9 mouse cellular contexts compared by ENCODE assay signal in the genomic region with DNA sequence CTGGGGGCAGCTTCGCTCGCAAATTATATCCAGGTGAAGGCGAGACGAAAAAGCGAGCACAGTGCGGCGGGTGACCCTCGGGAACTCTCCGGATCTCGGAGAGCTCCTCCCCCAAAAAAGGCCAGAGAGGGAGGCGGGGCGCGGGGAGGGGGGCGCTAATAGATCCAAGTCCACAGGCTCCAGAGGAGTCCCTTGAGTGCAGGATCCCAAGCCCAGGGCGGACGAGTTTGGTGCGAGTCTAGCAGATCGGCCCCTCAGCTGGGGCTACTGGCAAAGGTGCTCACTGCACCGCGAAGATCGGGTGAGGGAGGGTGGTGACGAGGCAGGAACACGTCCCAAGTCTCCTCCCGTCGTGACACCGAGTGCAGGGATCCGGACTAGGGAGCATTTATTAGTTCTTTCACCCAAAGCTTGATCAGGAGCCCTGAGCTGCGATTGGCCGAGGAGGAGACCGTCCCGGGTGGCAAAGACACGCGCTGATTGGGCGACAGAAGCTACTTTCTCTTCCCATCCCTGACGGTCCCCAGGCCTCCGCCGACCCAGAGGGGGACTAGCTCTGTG. TPM values are rescaled to one million over a fixed set of nuclear protein-coding genes. Genes with fewer than 3 reads are reported as not detected.
DNase-seq lines count a peak whose midpoint lies in the region; ATAC-seq lines count a peak whose summit lies in the region.
"Had no signal": no experiment of that assay in that cellular context is flagged by ENCODE, and none has a peak within 500 bp of the region (broad histone marks: within the 10 kb centered on the region; RNA-seq: fewer than 3 reads in every experiment).

A gene (minus strand): TSS at position 384 of the 561 bp plus-strand sequence.

- H3K4me3 ChIP-seq in megakaryocyte, embryonic 14.5 days (replicated peaks) = peak within 1 kb of the TSS; percentile 90
- H3K4me3 ChIP-seq in embryonic facial prominence, embryonic 11.5 days (ENCODE audit: low read depth, low read length) = peak within 1 kb of the TSS; percentile 47
- peak within 1 kb of the TSS; percentile 43 for H3K4me3 ChIP-seq in hindbrain, embryonic 16.5 days (ENCODE audit: low read length)
- H3K4me3 ChIP-seq in midbrain, embryonic 15.5 days = peak within 1 kb of the TSS; percentile 38

- ATAC-seq in megakaryocyte, adult 5-6 weeks (ENCODE audit: poor library complexity, severe bottlenecking) = no peak
- ATAC-seq in embryonic facial prominence, embryonic 11.5 days (replicated peaks; ENCODE audit: insufficient number of reproducible peaks, low FRiP score, low TSS enrichment, low read depth) = peak; percentile 75
- peak; percentile 86 for ATAC-seq in hindbrain, embryonic 16.5 days
- peak; percentile 71 for ATAC-seq in midbrain, embryonic 15.5 days (replicated peaks)
- ATAC-seq in activated CD4-positive, CD25-positive, alpha-beta regulatory T cell, adult 4 months = no peak

- peak within 1 kb of the TSS; percentile 71 for H3K9ac ChIP-seq in embryonic facial prominence, embryonic 11.5 days (replicated peaks; ENCODE audit: low read length)
- H3K9ac ChIP-seq in hindbrain, embryonic 16.5 days (ENCODE audit: low read depth, low read length) = peak within 1 kb of the TSS; percentile 57
- H3K9ac ChIP-seq in midbrain, embryonic 15.5 days = no peak within 1 kb of the TSS; the same call in 1 of the 2 replicates

- H3K27ac ChIP-seq in embryonic facial prominence, embryonic 11.5 days (replicated peaks; ENCODE audit: low read depth, low read length) = peak within 1 kb of the TSS; percentile 80
- H3K27ac ChIP-seq in hindbrain, embryonic 16.5 days (ENCODE audit: low read depth, low read length) = peak within 1 kb of the TSS; percentile 69
- H3K27ac ChIP-seq in midbrain, embryonic 15.5 days = peak within 1 kb of the TSS; percentile 60

- H3K9me3 ChIP-seq in megakaryocyte, embryonic 14.5 days = peaks cover 10% of the 10 kb centered on the region; the same call in 1 of the 2 replicates
- no peaks in the 10 kb centered on the region for H3K9me3 ChIP-seq in embryonic facial prominence, embryonic 11.5 days (replicated peaks; ENCODE audit: control insufficient read depth, low read length)
- H3K9me3 ChIP-seq in hindbrain, embryonic 16.5 days (ENCODE audit: control insufficient read depth, low read length) = no peaks in the 10 kb centered on the region
- no peaks in the 10 kb centered on the region for H3K9me3 ChIP-seq in midbrain, embryonic 15.5 days

- H3K27me3 ChIP-seq in megakaryocyte, embryonic 14.5 days (replicated peaks) = peaks cover 97% of the 10 kb centered on the region
- peaks cover 58% of the 10 kb centered on the region for H3K27me3 ChIP-seq in embryonic facial prominence, embryonic 11.5 days (ENCODE audit: control insufficient read depth, insufficient read depth, low read length)
- peaks cover 27% of the 10 kb centered on the region for H3K27me3 ChIP-seq in hindbrain, embryonic 16.5 days (replicated peaks; ENCODE audit: control insufficient read depth, insufficient read depth, low read length)
- H3K27me3 ChIP-seq in midbrain, embryonic 15.5 days (replicated peaks) = peaks cover 50% of the 10 kb centered on the region

- H3K36me3 ChIP-seq in megakaryocyte, embryonic 14.5 days (replicated peaks; ENCODE audit: low read length) = no peaks in the 10 kb centered on the region
- H3K36me3 ChIP-seq in embryonic facial prominence, embryonic 11.5 days (replicated peaks; ENCODE audit: control insufficient read depth, insufficient read depth, low read depth, low read length) = no peaks in the 10 kb centered on the region
- no peaks in the 10 kb centered on the region for H3K36me3 ChIP-seq in hindbrain, embryonic 16.5 days (ENCODE audit: control insufficient read depth, insufficient read depth, low read length)
- no peaks in the 10 kb centered on the region for H3K36me3 ChIP-seq in midbrain, embryonic 15.5 days (replicated peaks)

- WGBS in embryonic facial prominence, embryonic 11.5 days = under 1% methylated on average over 36 of the region's 37 CpGs
- under 1% methylated on average over 37 of the region's 37 CpGs for WGBS in hindbrain, embryonic 16.5 days
- WGBS in midbrain, embryonic 15.5 days = under 1% methylated on average over 37 of the region's 37 CpGs

- DNase-seq in embryonic facial prominence, embryonic 11.5 days (ENCODE audit: low spot score) = peak; percentile 74
- DNase-seq in right cerebral cortex, adult 18-20 months = no peak
- no peak for DNase-seq in c-Kit-positive CD71-positive TER-119-positive erythroid progenitor cells, embryonic 14.5 days (ENCODE audit: low spot score)

- H3K4me2 ChIP-seq in embryonic facial prominence, embryonic 11.5 days (ENCODE audit: low read depth, low read length) = peak within 1 kb of the TSS; percentile 45
- H3K4me2 ChIP-seq in hindbrain, embryonic 16.5 days (ENCODE audit: low read length) = peak within 1 kb of the TSS; percentile 51
- peak within 1 kb of the TSS; percentile 49 for H3K4me2 ChIP-seq in midbrain, embryonic 15.5 days

- H3K4me1 ChIP-seq in megakaryocyte, embryonic 14.5 days = peaks cover 49% of the 10 kb centered on the region
- H3K4me1 ChIP-seq in embryonic facial prominence, embryonic 11.5 days (ENCODE audit: control insufficient read depth, insufficient read depth, low read length) = peaks cover 4% of the 10 kb centered on the region; the same call in 1 of the 2 replicates
- no peaks in the 10 kb centered on the region; the same call in 1 of the 2 replicates for H3K4me1 ChIP-seq in hindbrain, embryonic 16.5 days (ENCODE audit: control insufficient read depth, insufficient read depth, low read depth, low read length)
- peaks cover 18% of the 10 kb centered on the region for H3K4me1 ChIP-seq in midbrain, embryonic 15.5 days

RNA-seq across cellular contexts. Expression of the gene that starts here (rescaled TPM):
- polyA plus RNA-seq in megakaryocyte, embryonic 14.5 days (2012; ENCODE audit: insufficient read depth, low replicate concordance) = not detected in 2 replicates
- not detected in 2 replicates for total RNA-seq in megakaryocyte, adult 5-6 weeks (2015)
- total RNA-seq in megakaryocyte, adult 5-6 weeks (2017) = not detected in 2 replicates
- polyA plus RNA-seq in embryonic facial prominence, embryonic 11.5 days (2014; fragmentation: Nextera tagmentation; extraction: Ambion mirVana) = 16.2 and 17.3 TPM in 2 replicates
- polyA plus RNA-seq in hindbrain, embryonic 16.5 days (2015; fragmentation: Nextera tagmentation; extraction: Ambion mirVana) = 11.7 and 12.5 TPM in 2 replicates
- 11.4 and 14.4 TPM in 2 replicates for polyA plus RNA-seq in midbrain, embryonic 15.5 days (2015; fragmentation: Nextera tagmentation; extraction: Ambion mirVana)
- under 1 TPM in 1 of 2 experiments, not detected in 1; 0.17 TPM for polyA plus RNA-seq in activated CD4-positive, CD25-positive, alpha-beta regulatory T cell, adult 4 months (2017; shearing (Covaris generic))
- polyA plus RNA-seq: cortical plate, adult 2 months had no signal

Comparison
In these comparisons a context has a peak if more than half of its experiments do, and no peak if none do; other contexts are left out.
1. RNA of the gene that starts here (polyA plus RNA-seq): 16.2 to 17.3 TPM in embryonic facial prominence, embryonic 11.5 days, 11.7 to 12.5 TPM in hindbrain, embryonic 16.5 days and 11.4 to 14.4 TPM in midbrain, embryonic 15.5 days; 0.17 TPM in activated CD4-positive, CD25-positive, alpha-beta regulatory T cell, adult 4 months and not detected in megakaryocyte, embryonic 14.5 days; every median in the first group is over 10 times any median in the second.
2. H3K4me3 ChIP-seq: peak in every context shown above with its lines; median percentile 90 in megakaryocyte, embryonic 14.5 days; 47 in embryonic facial prominence, embryonic 11.5 days; 43 in hindbrain, embryonic 16.5 days; 38 in midbrain, embryonic 15.5 days.
3. ATAC-seq: peak in embryonic facial prominence, embryonic 11.5 days (single experiment), hindbrain, embryonic 16.5 days (single experiment) and midbrain, embryonic 15.5 days (single experiment); none in megakaryocyte, adult 5-6 weeks (single experiment) and activated CD4-positive, CD25-positive, alpha-beta regulatory T cell, adult 4 months (single experiment).
4. Peak in every context shown above with its lines, with median percentiles within 50 percentile points of each other: H3K27ac ChIP-seq and H3K4me2 ChIP-seq.